Comparison of ENCODE assay signal across 11 mouse cellular contexts in the genomic region with DNA sequence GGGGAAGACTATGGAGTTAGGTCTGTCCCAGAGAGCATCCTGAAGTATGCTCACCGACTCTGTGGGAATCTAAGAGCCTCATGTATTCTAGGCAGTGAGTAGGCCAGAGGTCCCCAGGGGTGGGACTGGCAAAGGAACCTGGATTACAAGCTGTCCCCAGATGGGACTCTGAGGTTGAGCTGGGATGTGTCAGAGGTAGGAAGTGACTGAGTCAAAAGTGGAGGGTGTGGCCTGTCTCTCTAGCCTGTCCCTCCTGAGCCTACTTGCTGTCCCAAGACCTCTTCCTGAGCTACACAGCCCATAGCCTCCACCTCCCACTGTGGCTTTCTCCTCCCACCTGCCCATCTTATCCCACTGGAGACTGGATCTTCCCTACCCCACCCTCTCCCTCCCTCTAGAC. TPM values are rescaled to one million over a fixed set of nuclear protein-coding genes. Genes with fewer than 3 reads are reported as not detected.
DNase-seq lines count a peak whose midpoint lies in the region; ATAC-seq lines count a peak whose summit lies in the region.
"Had no signal": no experiment of that assay in that cellular context is flagged by ENCODE, and none has a peak within 500 bp of the region (broad histone marks: within the 10 kb centered on the region; RNA-seq: fewer than 3 reads in every experiment).

No protein-coding gene starts in this region.

- H3K36me3 ChIP-seq in forebrain, embryonic 13.5 days (ENCODE audit: poor library complexity, severe bottlenecking): no peaks in the 10 kb centered on the region
- no peaks in the 10 kb centered on the region for H3K36me3 ChIP-seq in forebrain, embryonic 12.5 days (replicated peaks)
- H3K36me3 ChIP-seq in hindbrain, embryonic 13.5 days: no peaks in the 10 kb centered on the region
- H3K36me3 ChIP-seq in hindbrain, embryonic 11.5 days (ENCODE audit: control insufficient read depth, insufficient read depth, low read length): no peaks in the 10 kb centered on the region
- H3K36me3 ChIP-seq in limb, embryonic 13.5 days: no peaks in the 10 kb centered on the region

- H3K9me3 ChIP-seq in forebrain, embryonic 13.5 days (replicated peaks): no peaks in the 10 kb centered on the region
- no peaks in the 10 kb centered on the region for H3K9me3 ChIP-seq in forebrain, embryonic 12.5 days
- H3K9me3 ChIP-seq in hindbrain, embryonic 13.5 days: no peaks in the 10 kb centered on the region
- H3K9me3 ChIP-seq in hindbrain, embryonic 11.5 days (ENCODE audit: control insufficient read depth, low read length): no peaks in the 10 kb centered on the region
- no peaks in the 10 kb centered on the region for H3K9me3 ChIP-seq in limb, embryonic 13.5 days

- H3K27ac ChIP-seq in forebrain, embryonic 13.5 days: no peak overlapping the region
- no peak overlapping the region for H3K27ac ChIP-seq in forebrain, embryonic 12.5 days
- no peak overlapping the region for H3K27ac ChIP-seq in hindbrain, embryonic 13.5 days
- H3K27ac ChIP-seq in hindbrain, embryonic 11.5 days (ENCODE audit: low read depth, low read length): no peak overlapping the region
- no peak overlapping the region for H3K27ac ChIP-seq in limb, embryonic 13.5 days

- no peak overlapping the region for H3K9ac ChIP-seq in forebrain, embryonic 13.5 days
- no peak overlapping the region for H3K9ac ChIP-seq in forebrain, embryonic 12.5 days
- H3K9ac ChIP-seq in hindbrain, embryonic 13.5 days: peak overlapping the region; percentile 90
- no peak overlapping the region for H3K9ac ChIP-seq in hindbrain, embryonic 11.5 days (ENCODE audit: low read depth, low read length)
- H3K9ac ChIP-seq in limb, embryonic 13.5 days: no peak overlapping the region
- H3K9ac ChIP-seq: liver, postnatal 0 days had no signal

- peaks cover 27% of the 10 kb centered on the region for H3K4me1 ChIP-seq in forebrain, embryonic 13.5 days
- peaks cover 15% of the 10 kb centered on the region for H3K4me1 ChIP-seq in forebrain, embryonic 12.5 days
- peaks cover 24% of the 10 kb centered on the region for H3K4me1 ChIP-seq in hindbrain, embryonic 13.5 days (replicated peaks)
- H3K4me1 ChIP-seq in hindbrain, embryonic 11.5 days (replicated peaks; ENCODE audit: control insufficient read depth, insufficient read depth, low read length): peaks cover 6% of the 10 kb centered on the region; the same call in 1 of the 2 replicates
- peaks cover 18% of the 10 kb centered on the region for H3K4me1 ChIP-seq in limb, embryonic 13.5 days

- WGBS in forebrain, embryonic 13.5 days: 48% methylated on average over 1 of the region's 1 CpGs
- 57% methylated on average over 1 of the region's 1 CpGs for WGBS in forebrain, embryonic 12.5 days
- WGBS in hindbrain, embryonic 13.5 days: 75% methylated on average over 1 of the region's 1 CpGs
- 71% methylated on average over 1 of the region's 1 CpGs for WGBS in hindbrain, embryonic 11.5 days
- 57% methylated on average over 1 of the region's 1 CpGs for WGBS in limb, embryonic 13.5 days

- no peak overlapping the region for H3K4me3 ChIP-seq in forebrain, embryonic 13.5 days
- H3K4me3 ChIP-seq in forebrain, embryonic 12.5 days (replicated peaks): no peak overlapping the region
- peak overlapping the region; percentile 59 for H3K4me3 ChIP-seq in hindbrain, embryonic 13.5 days
- no peak overlapping the region for H3K4me3 ChIP-seq in hindbrain, embryonic 11.5 days (ENCODE audit: low read depth, low read length)
- 0 out of 2 replicates have a peak overlapping the region, but pooled peaks have one; percentile 61 for H3K4me3 ChIP-seq in limb, embryonic 13.5 days

- peak overlapping the region; percentile 95 for H3K4me2 ChIP-seq in forebrain, embryonic 13.5 days
- H3K4me2 ChIP-seq in forebrain, embryonic 12.5 days: no peak overlapping the region; the same call in 1 of the 2 replicates
- H3K4me2 ChIP-seq in hindbrain, embryonic 13.5 days: peak overlapping the region; percentile 94
- no peak overlapping the region for H3K4me2 ChIP-seq in hindbrain, embryonic 11.5 days (replicated peaks; ENCODE audit: low read depth, low read length)
- peak overlapping the region; percentile 94; the same call in 1 of the 2 replicates for H3K4me2 ChIP-seq in limb, embryonic 13.5 days (replicated peaks)

- no peak for DNase-seq in hindbrain, embryonic 11.5 days (ENCODE audit: low spot score)
- DNase-seq in 3134 (ENCODE audit: extremely low read depth, insufficient read length, low spot score): peak; percentile 65
- DNase-seq in layer of hippocampus, adult 11-12 months (ENCODE audit: low spot score): no peak
- no peak for DNase-seq in kidney, adult 11 months
- DNase-seq: kidney, postnatal 14 days; liver, postnatal 0 days; thymus, adult 18-20 months had no signal

- ATAC-seq in forebrain, embryonic 13.5 days: no peak
- no peak for ATAC-seq in forebrain, embryonic 12.5 days (ENCODE audit: low FRiP score)
- no peak for ATAC-seq in hindbrain, embryonic 13.5 days (ENCODE audit: low FRiP score)
- ATAC-seq in hindbrain, embryonic 11.5 days (ENCODE audit: low FRiP score): no peak
- no peak for ATAC-seq in limb, embryonic 13.5 days (ENCODE audit: low FRiP score, low read depth)
- ATAC-seq: liver, postnatal 0 days had no signal

- peaks cover 42% of the 10 kb centered on the region for H3K27me3 ChIP-seq in forebrain, embryonic 13.5 days
- peaks cover 60% of the 10 kb centered on the region for H3K27me3 ChIP-seq in forebrain, embryonic 12.5 days
- peaks cover 29% of the 10 kb centered on the region for H3K27me3 ChIP-seq in hindbrain, embryonic 13.5 days
- H3K27me3 ChIP-seq in hindbrain, embryonic 11.5 days (ENCODE audit: control insufficient read depth, insufficient read depth, low read length): peaks cover 12% of the 10 kb centered on the region
- peaks cover 64% of the 10 kb centered on the region for H3K27me3 ChIP-seq in limb, embryonic 13.5 days

RNA-seq across cellular contexts. Expression of gene Dok7, which starts 1.6 kb away (rescaled TPM):
- polyA plus RNA-seq in forebrain, embryonic 13.5 days (2015; fragmentation: Nextera tagmentation; extraction: Ambion mirVana): 1.9 and 2.6 TPM in 2 replicates
- 0.61 and 0.68 TPM in 2 replicates for polyA plus RNA-seq in forebrain, embryonic 12.5 days (2016; fragmentation: Nextera tagmentation; extraction: Ambion mirVana)
- 3.9 and 4.9 TPM in 2 replicates for polyA plus RNA-seq in hindbrain, embryonic 13.5 days (2015; fragmentation: Nextera tagmentation; extraction: Ambion mirVana)
- 0.11 TPM in 1 of 2 replicates, not detected in the other for polyA plus RNA-seq in hindbrain, embryonic 11.5 days (2014; fragmentation: Nextera tagmentation; extraction: Ambion mirVana)
- 5.1 and 5.7 TPM in 2 replicates for polyA plus RNA-seq in limb, embryonic 13.5 days (2015; fragmentation: Nextera tagmentation; extraction: Ambion mirVana)

RNA-seq across cellular contexts. Expression of gene Hgfac, which starts 16.9 kb away (rescaled TPM):
- 0.57 and 0.72 TPM in 2 replicates for polyA plus RNA-seq in forebrain, embryonic 13.5 days (2015; fragmentation: Nextera tagmentation; extraction: Ambion mirVana)
- 0.57 and 0.70 TPM in 2 replicates for polyA plus RNA-seq in forebrain, embryonic 12.5 days (2016; fragmentation: Nextera tagmentation; extraction: Ambion mirVana)
- 0.47 TPM in 2 replicates for polyA plus RNA-seq in hindbrain, embryonic 13.5 days (2015; fragmentation: Nextera tagmentation; extraction: Ambion mirVana)
- polyA plus RNA-seq in hindbrain, embryonic 11.5 days (2014; fragmentation: Nextera tagmentation; extraction: Ambion mirVana): 0.34 and 0.47 TPM in 2 replicates
- 0.59 and 0.71 TPM in 2 replicates for polyA plus RNA-seq in limb, embryonic 13.5 days (2015; fragmentation: Nextera tagmentation; extraction: Ambion mirVana)

RNA-seq across cellular contexts. Expression of gene Lrpap1, which starts 47.4 kb away (rescaled TPM):
- 95.2 and 104 TPM in 2 replicates for polyA plus RNA-seq in forebrain, embryonic 13.5 days (2015; fragmentation: Nextera tagmentation; extraction: Ambion mirVana)
- polyA plus RNA-seq in forebrain, embryonic 12.5 days (2016; fragmentation: Nextera tagmentation; extraction: Ambion mirVana): 94.7 and 96.2 TPM in 2 replicates
- polyA plus RNA-seq in hindbrain, embryonic 13.5 days (2015; fragmentation: Nextera tagmentation; extraction: Ambion mirVana): 120 and 126 TPM in 2 replicates
- polyA plus RNA-seq in hindbrain, embryonic 11.5 days (2014; fragmentation: Nextera tagmentation; extraction: Ambion mirVana): 104 TPM in 2 replicates
- 112 and 120 TPM in 2 replicates for polyA plus RNA-seq in limb, embryonic 13.5 days (2015; fragmentation: Nextera tagmentation; extraction: Ambion mirVana)

Comparison
In these comparisons a context has a peak if more than half of its experiments do, and no peak if none do; other contexts are left out.
1. H3K4me2 ChIP-seq: peak in forebrain, embryonic 13.5 days (single experiment), hindbrain, embryonic 13.5 days (single experiment) and limb, embryonic 13.5 days (single experiment); none in forebrain, embryonic 12.5 days (single experiment) and hindbrain, embryonic 11.5 days (single experiment).
2. H3K4me3 ChIP-seq: peak in hindbrain, embryonic 13.5 days (single experiment) and limb, embryonic 13.5 days (single experiment); none in forebrain, embryonic 13.5 days (single experiment), forebrain, embryonic 12.5 days (single experiment) and hindbrain, embryonic 11.5 days (single experiment).